Mouse (Mus musculus): ENCODE results near the gene Fcgr2b.

DNA sequence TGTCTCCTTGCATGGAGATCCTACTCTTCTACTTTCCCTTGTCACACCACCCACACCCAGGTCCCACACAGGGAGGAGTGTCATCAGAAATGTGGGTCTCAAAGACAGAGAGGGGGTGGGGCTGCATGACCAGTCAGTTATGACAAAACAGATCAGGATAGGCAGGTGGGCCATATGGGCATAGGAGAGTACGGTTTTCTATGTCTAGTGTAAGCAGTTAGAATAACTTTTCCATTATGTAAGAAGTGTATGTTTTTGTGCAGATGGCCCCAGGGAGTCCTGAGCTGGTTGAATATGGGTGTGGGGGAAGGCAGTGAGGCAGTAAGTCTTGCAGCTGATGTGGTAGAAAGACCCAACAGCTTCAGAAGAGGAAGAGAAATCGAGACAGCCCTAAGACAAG lies 47.9 kb downstream of the Fcgr2b start:
- TF ChIP-seq CTCF (IDR thresholded peaks at IDR 0.05; ENCODE audit: insufficient read depth, low read length) (no peak), POLR2A (IDR thresholded peaks at IDR 0.05; ENCODE audit: borderline replicate concordance, extremely low read depth, low read depth, low read length) (no peak)
